Mouse (Mus musculus) thymus, adult 2 months (tissue): Measurements from ENCODE around the gene Angel1.

Experiments
- CTCF ChIP-seq: fragments of 200-500 bp; IDR thresholded peaks from 2 replicates; pipeline ENCODE4 v1.5.1; 2012; ENCODE audit warnings: mild to moderate bottlenecking, control low read depth, low read length, moderate library complexity, borderline replicate concordance; ENCODE audit not compliant: control insufficient read depth, poor library complexity, insufficient read depth; ENCODE audit errors: extremely low read depth
- POLR2A ChIP-seq: fragments of 200-500 bp; IDR thresholded peaks from 2 replicates; pipeline ENCODE4 v1.6.1; 2012; ENCODE audit warnings: mild to moderate bottlenecking, low read length, control low read depth, moderate library complexity; ENCODE audit not compliant: control insufficient read depth, poor library complexity, insufficient read depth; ENCODE audit errors: extremely low read depth

GRCm38 (mm10) chr12:86694441-86694840 is 31.8 kb downstream of the Angel1 start:
- TF ChIP-seq POLR2A = no peak
- no peak for TF ChIP-seq CTCF
